Mouse (Mus musculus): Measurements from ENCODE around the gene Dync1li1. TPM values are rescaled to one million over a fixed set of nuclear protein-coding genes. Genes with fewer than 3 reads are reported as not detected.
A peak's percentile ranks its signal among the peaks of the same experiment; 100 is the strongest.
"Not testable (repeated sequence)": the region's sequence is repeated elsewhere in the genome, so short reads cannot be mapped to it uniquely, and the experiment has no call there.

Dync1li1 gene
- polyA plus RNA-seq, 1 experiment from 2014 or later: 52.2 TPM

GRCm38 (mm10) chr9:114701921-114702320, 13.3 kb downstream of the Dync1li1 start:
- H3K36me3 ChIP-seq (ENCODE audit: control insufficient read depth, insufficient read depth, low read length): peaks cover 5% of the 10 kb centered on the region; the same call in 1 of the 2 replicates
- no peaks in the 10 kb centered on the region for H3K9me3 ChIP-seq (ENCODE audit: control insufficient read depth, low read length)
- H3K27ac ChIP-seq (ENCODE audit: low read length): no peak overlapping the region
- H3K4me3 ChIP-seq (ENCODE audit: low read length): no peak overlapping the region
- H3K9ac ChIP-seq (ENCODE audit: low read depth, low read length): no peak overlapping the region
- no peak overlapping the region for H3K4me2 ChIP-seq (ENCODE audit: low read depth, low read length)
- no peaks in the 10 kb centered on the region for H3K27me3 ChIP-seq (replicated peaks; ENCODE audit: control insufficient read depth, insufficient read depth, low read length)
- peaks cover 7% of the 10 kb centered on the region for H3K4me1 ChIP-seq (ENCODE audit: control insufficient read depth, insufficient read depth, low read length)
- 65% methylated on average over 4 of the region's 4 CpGs for WGBS
- ATAC-seq: peak; percentile 78

- no peaks in the 10 kb centered on the region for H3K4me1 ChIP-seq (ENCODE audit: control insufficient read depth, insufficient read depth, low read length)
- no peak overlapping the region for H3K4me2 ChIP-seq (ENCODE audit: low read depth, low read length)
- H3K9me3 ChIP-seq (ENCODE audit: control insufficient read depth, low read length): no peaks in the 10 kb centered on the region
- no peak for ATAC-seq
- H3K36me3 ChIP-seq (ENCODE audit: control insufficient read depth, insufficient read depth, low read length): peaks cover 12% of the 10 kb centered on the region; the same call in 1 of the 2 replicates
- no peak overlapping the region for H3K9ac ChIP-seq (ENCODE audit: low read depth, low read length)
- H3K27ac ChIP-seq (ENCODE audit: low read length): no peak overlapping the region
- no peaks in the 10 kb centered on the region for H3K27me3 ChIP-seq (replicated peaks; ENCODE audit: control insufficient read depth, insufficient read depth, low read length)
- 96% methylated on average over 4 of the region's 4 CpGs for WGBS
- H3K4me3 ChIP-seq (ENCODE audit: low read length): no peak overlapping the region
Observed at GRCm38 (mm10) chr9:114707805-114708204, 19.2 kb downstream of the Dync1li1 start.

GRCm38 (mm10) chr9:114710345-114710744, 21.8 kb downstream of the Dync1li1 start:
- ATAC-seq: no peak
- Histone ChIP-seq H3K36me3 (ENCODE audit: control insufficient read depth, insufficient read depth, low read length) (peaks cover 19% of the 10 kb centered on the region), H3K4me1 (ENCODE audit: control insufficient read depth, insufficient read depth, low read length) (no peaks in the 10 kb centered on the region), H3K27ac (ENCODE audit: low read length) (no peak overlapping the region), H3K9ac (ENCODE audit: low read depth, low read length) (no peak overlapping the region), H3K9me3 (ENCODE audit: control insufficient read depth, low read length) (no peaks in the 10 kb centered on the region), H3K4me3 (ENCODE audit: low read length) (no peak overlapping the region), H3K27me3 (replicated peaks; ENCODE audit: control insufficient read depth, insufficient read depth, low read length) (no peaks in the 10 kb centered on the region), H3K4me2 (ENCODE audit: low read depth, low read length) (no peak overlapping the region)
- WGBS: 79% methylated on average over 7 of the region's 7 CpGs

GRCm38 (mm10) chr9:114713481-114713880, 24.9 kb downstream of the Dync1li1 start:
- H3K9me3 ChIP-seq (ENCODE audit: control insufficient read depth, low read length): no peaks in the 10 kb centered on the region
- 89% methylated on average over 7 of the region's 7 CpGs for WGBS
- H3K27ac ChIP-seq (ENCODE audit: low read length): no peak overlapping the region
- H3K4me2 ChIP-seq (ENCODE audit: low read depth, low read length): no peak overlapping the region
- peaks cover 28% of the 10 kb centered on the region for H3K36me3 ChIP-seq (ENCODE audit: control insufficient read depth, insufficient read depth, low read length)
- H3K27me3 ChIP-seq (replicated peaks; ENCODE audit: control insufficient read depth, insufficient read depth, low read length): no peaks in the 10 kb centered on the region
- no peaks in the 10 kb centered on the region for H3K4me1 ChIP-seq (ENCODE audit: control insufficient read depth, insufficient read depth, low read length)
- no peak overlapping the region for H3K9ac ChIP-seq (ENCODE audit: low read depth, low read length)
- H3K4me3 ChIP-seq (ENCODE audit: low read length): no peak overlapping the region
- no peak for ATAC-seq

GRCm38 (mm10) chr9:114716677-114717331, 28.2 kb downstream of the Dync1li1 start:
- 0 out of 2 replicates have a peak overlapping the region, but pooled peaks have one; percentile 8 for H3K27ac ChIP-seq (ENCODE audit: low read length)
- no peak overlapping the region for H3K4me3 ChIP-seq (ENCODE audit: low read length)
- H3K9ac ChIP-seq (ENCODE audit: low read depth, low read length): no peak overlapping the region
- no peaks in the 10 kb centered on the region for H3K4me1 ChIP-seq (ENCODE audit: control insufficient read depth, insufficient read depth, low read length)
- WGBS: 74% methylated on average over 18 of the region's 18 CpGs
- ATAC-seq: peak; percentile 77
- H3K27me3 ChIP-seq (replicated peaks; ENCODE audit: control insufficient read depth, insufficient read depth, low read length): no peaks in the 10 kb centered on the region
- peaks cover 33% of the 10 kb centered on the region for H3K36me3 ChIP-seq (ENCODE audit: control insufficient read depth, insufficient read depth, low read length)
- no peak overlapping the region for H3K4me2 ChIP-seq (ENCODE audit: low read depth, low read length)
- no peaks in the 10 kb centered on the region for H3K9me3 ChIP-seq (ENCODE audit: control insufficient read depth, low read length)

- Histone ChIP-seq H3K9ac (ENCODE audit: low read depth, low read length) (no peak overlapping the region), H3K36me3 (ENCODE audit: control insufficient read depth, insufficient read depth, low read length) (peaks cover 6% of the 10 kb centered on the region; the same call in 1 of the 2 replicates), H3K27me3 (replicated peaks; ENCODE audit: control insufficient read depth, insufficient read depth, low read length) (no peaks in the 10 kb centered on the region), H3K4me2 (ENCODE audit: low read depth, low read length) (no peak overlapping the region), H3K27ac (ENCODE audit: low read length) (no peak overlapping the region), H3K4me3 (ENCODE audit: low read length) (no peak overlapping the region), H3K9me3 (ENCODE audit: control insufficient read depth, low read length) (no peaks in the 10 kb centered on the region), H3K4me1 (ENCODE audit: control insufficient read depth, insufficient read depth, low read length) (peaks cover 5% of the 10 kb centered on the region)
- no peak for ATAC-seq
- WGBS: 5% methylated on average over 3 of the region's 3 CpGs
Observed at GRCm38 (mm10) chr9:114727315-114727714, 38.7 kb downstream of the Dync1li1 start.

GRCm38 (mm10) chr9:114728432-114728831, 39.8 kb downstream of the Dync1li1 start:
- not testable (repeated sequence) for H3K27me3 ChIP-seq (replicated peaks; ENCODE audit: control insufficient read depth, insufficient read depth, low read length); H3K27ac ChIP-seq (ENCODE audit: low read length); H3K36me3 ChIP-seq (ENCODE audit: control insufficient read depth, insufficient read depth, low read length); H3K4me3 ChIP-seq (ENCODE audit: low read length); ATAC-seq; H3K4me2 ChIP-seq (ENCODE audit: low read depth, low read length); H3K9ac ChIP-seq (ENCODE audit: low read depth, low read length); H3K9me3 ChIP-seq (ENCODE audit: control insufficient read depth, low read length)
- 35% methylated on average over 2 of the region's 2 CpGs for WGBS
- peaks cover 14% of the 10 kb centered on the region for H3K4me1 ChIP-seq (ENCODE audit: control insufficient read depth, insufficient read depth, low read length)

- no peak overlapping the region for H3K27ac ChIP-seq (ENCODE audit: low read length)
Observed at GRCm38 (mm10) chr9:114729911-114730805, 41.6 kb downstream of the Dync1li1 start.

GRCm38 (mm10) chr9:114731011-114731755, 42.6 kb downstream of the Dync1li1 start, which contains the start of gene Cmtm6:
Gene Cmtm6, plus strand, starts transcription at chr9:114731116.
- H3K4me2 ChIP-seq (ENCODE audit: low read depth, low read length): peak within 1 kb of the TSS; percentile 67
- H3K4me3 ChIP-seq (ENCODE audit: low read length): peak within 1 kb of the TSS; percentile 96
- H3K36me3 ChIP-seq (ENCODE audit: control insufficient read depth, insufficient read depth, low read length): no peaks in the 10 kb centered on the region
- WGBS: under 1% methylated on average over 52 of the region's 53 CpGs
- no peaks in the 10 kb centered on the region for H3K9me3 ChIP-seq (ENCODE audit: control insufficient read depth, low read length)
- no peaks in the 10 kb centered on the region for H3K27me3 ChIP-seq (replicated peaks; ENCODE audit: control insufficient read depth, insufficient read depth, low read length)
- peak within 1 kb of the TSS; percentile 97 for H3K27ac ChIP-seq (ENCODE audit: low read length)
- ATAC-seq: peak; percentile 89
- peak within 1 kb of the TSS; percentile 96 for H3K9ac ChIP-seq (ENCODE audit: low read depth, low read length)
- H3K4me1 ChIP-seq (ENCODE audit: control insufficient read depth, insufficient read depth, low read length): peaks cover 26% of the 10 kb centered on the region

More at GRCm38 (mm10) chr9:114729911-114730805, 41.6 kb downstream of the Dync1li1 start:
- H3K9me3 ChIP-seq (ENCODE audit: control insufficient read depth, low read length): no peaks in the 10 kb centered on the region
- peaks cover 26% of the 10 kb centered on the region for H3K4me1 ChIP-seq (ENCODE audit: control insufficient read depth, insufficient read depth, low read length)
- H3K4me3 ChIP-seq (ENCODE audit: low read length): peak overlapping the region; percentile 96
- ATAC-seq: 0 out of 2 replicates have a peak, but pooled peaks have one; percentile 2
- no peaks in the 10 kb centered on the region for H3K36me3 ChIP-seq (ENCODE audit: control insufficient read depth, insufficient read depth, low read length)
- 37% methylated on average over 22 of the region's 30 CpGs for WGBS
- H3K9ac ChIP-seq (ENCODE audit: low read depth, low read length): no peak overlapping the region
- H3K4me2 ChIP-seq (ENCODE audit: low read depth, low read length): peak overlapping the region; percentile 43
- no peaks in the 10 kb centered on the region for H3K27me3 ChIP-seq (replicated peaks; ENCODE audit: control insufficient read depth, insufficient read depth, low read length)

Measured in intestine, embryonic 16.5 days (tissue).